Mouse (Mus musculus) heart, embryonic 13.5 days (tissue): Measurements from ENCODE around the gene Grk5. TPM values are rescaled to one million over a fixed set of nuclear protein-coding genes. Genes with fewer than 3 reads are reported as not detected.

ENCODE experiments used
- ATAC-seq: fragments of 200-750 bp; cut with Nextera tagmentation; 2 replicates; pipeline ENCODE4 v1.8.0; 2017; ENCODE audit warnings: moderate TSS enrichment; ENCODE audit not compliant: insufficient number of reproducible peaks, low FRiP score, low TSS enrichment; ENCODE audit errors: extremely low read depth
- H3K27ac ChIP-seq: fragments of 300-500 bp; sonication (generic); replicated peaks from 2 replicates; pipeline ENCODE4 v1.5.1; 2015; ENCODE audit warnings: moderate library complexity, mild to moderate bottlenecking, inconsistent platforms
- H3K27me3 ChIP-seq: fragments of 300-500 bp; sonication (generic); replicated peaks from 2 replicates; pipeline ENCODE4 v1.6.1; 2015; ENCODE audit warnings: mild to moderate bottlenecking, inconsistent platforms
- H3K36me3 ChIP-seq: fragments of 300-500 bp; sonication (generic); 2 replicates; pipeline ENCODE4 v1.6.1; 2015; ENCODE audit warnings: mild to moderate bottlenecking, inconsistent platforms
- H3K4me1 ChIP-seq: fragments of 300-500 bp; sonication (generic); 2 replicates; pipeline ENCODE4 v1.6.1; 2015; ENCODE audit warnings: inconsistent platforms
- H3K4me2 ChIP-seq: fragments of 300-500 bp; sonication (generic); 2 replicates; pipeline ENCODE4 v1.6.1; 2015; ENCODE audit warnings: inconsistent platforms, mild to moderate bottlenecking, moderate library complexity
- H3K4me3 ChIP-seq: fragments of 300-500 bp; sonication (generic); 2 replicates; pipeline ENCODE4 v1.5.1; 2015; ENCODE audit warnings: moderate library complexity, mild to moderate bottlenecking, inconsistent platforms
- H3K9ac ChIP-seq: fragments of 300-500 bp; sonication (generic); 2 replicates; pipeline ENCODE4 v1.6.1; 2015; ENCODE audit warnings: inconsistent platforms, mild to moderate bottlenecking, moderate library complexity
- H3K9me3 ChIP-seq: fragments of 300-500 bp; sonication (generic); 2 replicates; pipeline ENCODE4 v1.6.1; 2016; ENCODE audit warnings: inconsistent platforms
- WGBS: fragments of 180-500 bp; shearing (Covaris S2); methylation state at CpG from one replicate; pipeline ENCODE4 v1.1.7; 2015; ENCODE audit warnings: mixed read lengths; 5-methylcytosine and 5-hydroxymethylcytosine counted together
- polyA plus RNA-seq: library from polyadenylated mRNA; unstranded; fragments of >200 nt; fragmentation: Nextera tagmentation; extraction: Ambion mirVana; gene quantifications from 2 replicates; pipeline ENCODE4 v1.2.1, GENCODE M21; 2015

Gene Grk5
- polyA plus RNA-seq, 1 experiment from 2014 or later = 3.4 TPM

DNA sequence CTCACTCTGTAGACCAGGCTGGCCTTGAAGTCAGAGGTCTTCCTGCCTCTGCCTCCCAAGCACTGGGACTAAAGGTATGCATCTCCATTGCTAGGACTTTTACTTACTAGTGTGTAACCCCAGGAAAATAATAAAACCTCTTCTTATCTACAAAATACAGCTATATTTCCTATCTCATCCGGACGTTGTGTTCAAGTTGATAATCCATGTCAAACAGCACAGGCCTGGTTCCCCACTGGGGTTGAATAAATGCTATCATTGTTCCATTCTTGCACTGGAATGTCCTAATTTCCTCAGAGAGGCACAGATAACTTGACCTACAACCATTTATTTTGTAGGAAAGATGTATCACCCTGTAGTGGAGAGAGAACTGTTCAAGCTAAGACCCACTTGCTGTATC lies 1.9 kb upstream of the Grk5 start:
- ATAC-seq = no peak
- Histone ChIP-seq H3K27ac (no peak overlapping the region), H3K4me2 (no peak overlapping the region), H3K4me1 (peaks cover 32% of the 10 kb centered on the region), H3K27me3 (no peaks in the 10 kb centered on the region), H3K4me3 (no peak overlapping the region), H3K9me3 (no peaks in the 10 kb centered on the region), H3K9ac (no peak overlapping the region), H3K36me3 (no peaks in the 10 kb centered on the region)
- WGBS = 59% methylated on average over 2 of the region's 2 CpGs

GRCm38 (mm10) chr19:60889101-60889713 lies 342 bp upstream of the Grk5 start:
- Histone ChIP-seq H3K27me3 (no peaks in the 10 kb centered on the region), H3K27ac (peak overlapping the region; percentile 97), H3K36me3 (no peaks in the 10 kb centered on the region), H3K4me2 (peak overlapping the region; percentile 88), H3K4me3 (peak overlapping the region; percentile 91), H3K9ac (peak overlapping the region; percentile 92), H3K9me3 (no peaks in the 10 kb centered on the region), H3K4me1 (peaks cover 36% of the 10 kb centered on the region)
- WGBS = 8% methylated on average over 17 of the region's 17 CpGs
- no peak for ATAC-seq

GRCm38 (mm10) chr19:60890391-60891122 lies 1.0 kb downstream of the Grk5 start:
- Histone ChIP-seq H3K27ac (peak overlapping the region; percentile 97), H3K27me3 (no peaks in the 10 kb centered on the region), H3K4me1 (peaks cover 48% of the 10 kb centered on the region), H3K9ac (peak overlapping the region; percentile 92), H3K4me2 (peak overlapping the region; percentile 88), H3K9me3 (no peaks in the 10 kb centered on the region), H3K4me3 (peak overlapping the region; percentile 91), H3K36me3 (no peaks in the 10 kb centered on the region)
- under 1% methylated on average over 40 of the region's 41 CpGs for WGBS
- ATAC-seq = peak; percentile 17; the same call in 1 of the 2 replicates

GRCm38 (mm10) chr19:60891123-60891470 lies 1.5 kb downstream of the Grk5 start:
- H3K4me2 ChIP-seq = peak overlapping the region; percentile 88
- H3K4me3 ChIP-seq = peak overlapping the region; percentile 91
- peaks cover 53% of the 10 kb centered on the region for H3K4me1 ChIP-seq
- 8% methylated on average over 4 of the region's 5 CpGs for WGBS
- H3K36me3 ChIP-seq = no peaks in the 10 kb centered on the region
- no peaks in the 10 kb centered on the region for H3K27me3 ChIP-seq
- H3K27ac ChIP-seq = peak overlapping the region; percentile 42; the same call in 1 of the 2 replicates
- ATAC-seq = no peak
- no peaks in the 10 kb centered on the region for H3K9me3 ChIP-seq
- H3K9ac ChIP-seq = peak overlapping the region; percentile 92

GRCm38 (mm10) chr19:60891934-60892547 lies 2.5 kb downstream of the Grk5 start:
- ATAC-seq = no peak
- Histone ChIP-seq H3K27me3 (no peaks in the 10 kb centered on the region), H3K4me3 (peak overlapping the region; percentile 91), H3K9me3 (no peaks in the 10 kb centered on the region), H3K4me2 (peak overlapping the region; percentile 88), H3K27ac (no peak overlapping the region), H3K4me1 (peaks cover 53% of the 10 kb centered on the region), H3K36me3 (no peaks in the 10 kb centered on the region), H3K9ac (peak overlapping the region; percentile 92; the same call in 1 of the 2 replicates)
- 21% methylated on average over 1 of the region's 1 CpGs for WGBS

- no peak for ATAC-seq
- peak overlapping the region; percentile 53 for H3K4me2 ChIP-seq
- 7% methylated on average over 3 of the region's 3 CpGs for WGBS
- peak overlapping the region; percentile 72 for H3K27ac ChIP-seq
- peaks cover 3% of the 10 kb centered on the region for H3K36me3 ChIP-seq
- H3K9ac ChIP-seq = peak overlapping the region; percentile 29; the same call in 1 of the 2 replicates
- no peaks in the 10 kb centered on the region for H3K9me3 ChIP-seq
- no peaks in the 10 kb centered on the region for H3K27me3 ChIP-seq
- H3K4me1 ChIP-seq = peaks cover 45% of the 10 kb centered on the region
- 0 out of 2 replicates have a peak overlapping the region, but pooled peaks have one; percentile 6 for H3K4me3 ChIP-seq
Measured at GRCm38 (mm10) chr19:60895251-60895880, 5.8 kb downstream of the Grk5 start.

DNA sequence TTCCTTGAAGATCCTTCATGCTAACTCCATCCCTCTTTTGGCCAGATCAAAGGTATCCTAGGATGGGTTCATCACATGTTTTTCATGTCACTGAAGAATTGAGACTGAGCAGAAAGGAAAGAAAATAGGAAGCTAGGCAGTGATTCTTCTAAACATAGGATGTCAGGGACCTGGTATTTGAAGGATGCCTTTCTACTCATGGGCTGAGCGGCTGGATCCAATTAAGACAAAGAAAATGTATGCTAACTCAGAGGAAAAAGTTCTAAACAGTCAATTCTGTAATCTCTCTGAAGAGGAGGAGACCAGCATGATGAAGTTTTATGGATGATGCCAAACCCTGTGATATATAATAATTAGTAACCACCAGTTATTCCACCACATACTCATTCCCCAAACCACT lies 13.6 kb downstream of the Grk5 start:
- H3K4me2 ChIP-seq = no peak overlapping the region
- ATAC-seq = no peak
- H3K27ac ChIP-seq = no peak overlapping the region
- H3K9me3 ChIP-seq = no peaks in the 10 kb centered on the region
- no peak overlapping the region for H3K9ac ChIP-seq
- WGBS = 81% methylated on average over 1 of the region's 1 CpGs
- H3K4me1 ChIP-seq = peaks cover 26% of the 10 kb centered on the region
- H3K4me3 ChIP-seq = no peak overlapping the region
- H3K27me3 ChIP-seq = no peaks in the 10 kb centered on the region
- peaks cover 9% of the 10 kb centered on the region for H3K36me3 ChIP-seq

- H3K9me3 ChIP-seq = no peaks in the 10 kb centered on the region
- WGBS = 83% methylated on average over 1 of the region's 1 CpGs
- no peak overlapping the region for H3K4me3 ChIP-seq
- H3K4me1 ChIP-seq = peaks cover 20% of the 10 kb centered on the region
- H3K9ac ChIP-seq = no peak overlapping the region
- peaks cover 9% of the 10 kb centered on the region for H3K36me3 ChIP-seq
- ATAC-seq = no peak
- no peak overlapping the region for H3K4me2 ChIP-seq
- no peak overlapping the region for H3K27ac ChIP-seq
- H3K27me3 ChIP-seq = no peaks in the 10 kb centered on the region
Measured at GRCm38 (mm10) chr19:60903971-60904370, 14.4 kb downstream of the Grk5 start.

DNA sequence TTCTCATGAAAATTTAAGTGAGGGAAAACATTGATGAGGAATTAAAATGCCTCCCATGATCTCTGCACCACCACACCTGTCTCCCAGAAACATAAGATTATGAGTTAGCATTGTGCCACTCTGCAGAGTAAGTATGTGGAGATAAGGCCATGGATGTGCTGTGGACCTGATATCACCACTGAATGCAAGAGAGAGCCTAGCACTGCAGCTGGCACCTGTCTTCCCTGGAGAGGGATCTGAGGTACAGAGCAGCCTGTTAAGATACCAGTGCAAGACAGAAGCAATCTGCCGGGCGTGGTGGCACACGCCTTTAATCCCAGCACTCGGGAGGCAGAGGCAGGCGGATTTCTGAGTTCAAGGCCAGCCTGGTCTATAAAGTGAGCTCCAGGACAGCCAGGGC lies 15.9 kb downstream of the Grk5 start:
- no peak overlapping the region for H3K9ac ChIP-seq
- no peak for ATAC-seq
- no peak overlapping the region for H3K4me3 ChIP-seq
- H3K27ac ChIP-seq = no peak overlapping the region
- H3K4me1 ChIP-seq = peaks cover 18% of the 10 kb centered on the region
- no peaks in the 10 kb centered on the region for H3K9me3 ChIP-seq
- 86% methylated on average over 5 of the region's 5 CpGs for WGBS
- no peaks in the 10 kb centered on the region for H3K27me3 ChIP-seq
- peaks cover 5% of the 10 kb centered on the region for H3K36me3 ChIP-seq
- no peak overlapping the region for H3K4me2 ChIP-seq

- Histone ChIP-seq H3K36me3 (no peaks in the 10 kb centered on the region), H3K4me1 (peaks cover 32% of the 10 kb centered on the region), H3K9me3 (no peaks in the 10 kb centered on the region), H3K9ac (no peak overlapping the region), H3K4me3 (no peak overlapping the region), H3K27ac (no peak overlapping the region), H3K27me3 (no peaks in the 10 kb centered on the region), H3K4me2 (no peak overlapping the region)
- no peak for ATAC-seq
Measured at GRCm38 (mm10) chr19:60910304-60910703, 20.8 kb downstream of the Grk5 start.

DNA sequence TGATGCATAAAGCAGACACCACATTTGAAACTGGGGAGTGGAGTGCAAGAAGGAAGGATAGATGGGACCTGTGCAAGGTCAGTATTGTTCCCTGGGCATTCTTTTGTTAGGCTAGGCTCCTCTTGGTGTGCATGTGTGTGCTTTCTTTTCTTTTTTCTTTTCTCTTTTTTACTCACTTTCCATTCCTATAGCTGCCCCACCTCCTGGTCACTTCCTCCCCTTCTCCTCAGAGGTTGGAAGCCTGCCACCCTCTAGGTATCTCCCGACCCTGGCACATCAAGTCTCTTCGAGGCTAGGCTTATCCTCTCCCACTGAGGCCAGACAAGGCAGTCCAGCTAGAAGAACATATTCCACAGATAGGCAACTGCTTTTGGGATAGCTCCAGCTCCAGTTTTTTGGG lies 22.1 kb downstream of the Grk5 start:
- Histone ChIP-seq H3K4me2 (no peak overlapping the region), H3K27ac (no peak overlapping the region)

More for the DNA sequence above, 22.1 kb downstream of the Grk5 start:
- no peak for ATAC-seq
- Histone ChIP-seq H3K27me3 (no peaks in the 10 kb centered on the region), H3K4me1 (peaks cover 44% of the 10 kb centered on the region), H3K9ac (no peak overlapping the region), H3K36me3 (no peaks in the 10 kb centered on the region), H3K4me3 (no peak overlapping the region), H3K9me3 (no peaks in the 10 kb centered on the region)
- 28% methylated on average over 2 of the region's 2 CpGs for WGBS
